Mouse (Mus musculus) CD4-positive helper T cell, adult 2 months (primary cell): Measurements from ENCODE around the gene Sugp2.

ENCODE experiments used
- DNase-seq: peaks from one replicate; pipeline ENCODE4 v3.0.0-alpha.2; 2012; ENCODE audit warnings: low read depth, missing footprints, low spot score

Gene Sugp2

DNA sequence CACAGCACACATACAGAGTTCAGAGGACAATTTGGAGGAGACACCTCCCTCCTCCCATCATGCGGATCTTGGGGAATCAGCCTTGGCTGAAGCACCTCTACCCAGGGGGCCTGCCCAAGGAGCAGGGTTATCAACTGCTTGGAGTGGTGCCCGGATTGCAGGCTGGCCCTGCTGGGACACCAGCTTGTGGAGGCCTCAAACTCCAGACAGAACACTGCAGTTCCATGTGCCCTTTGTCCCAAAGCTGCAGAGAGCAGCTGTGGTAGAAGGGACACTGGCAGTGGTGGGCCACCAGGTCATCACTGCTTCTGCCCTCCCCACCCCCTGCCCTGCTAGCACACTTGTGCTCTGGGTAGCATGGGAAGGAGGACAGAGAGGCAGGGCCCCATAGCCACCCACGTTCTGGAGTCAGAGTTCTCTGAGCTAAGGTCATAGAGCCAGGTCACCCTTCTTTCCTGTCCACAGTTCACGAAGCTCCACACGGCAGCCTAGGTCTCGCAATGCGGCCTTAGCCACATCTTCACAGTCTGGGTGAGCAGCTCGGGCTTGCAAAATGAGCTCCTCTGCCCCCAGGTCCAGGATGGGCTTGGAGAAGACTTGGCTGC, 13.7 kb upstream of the Sugp2 start:
- no peak for DNase-seq

DNA sequence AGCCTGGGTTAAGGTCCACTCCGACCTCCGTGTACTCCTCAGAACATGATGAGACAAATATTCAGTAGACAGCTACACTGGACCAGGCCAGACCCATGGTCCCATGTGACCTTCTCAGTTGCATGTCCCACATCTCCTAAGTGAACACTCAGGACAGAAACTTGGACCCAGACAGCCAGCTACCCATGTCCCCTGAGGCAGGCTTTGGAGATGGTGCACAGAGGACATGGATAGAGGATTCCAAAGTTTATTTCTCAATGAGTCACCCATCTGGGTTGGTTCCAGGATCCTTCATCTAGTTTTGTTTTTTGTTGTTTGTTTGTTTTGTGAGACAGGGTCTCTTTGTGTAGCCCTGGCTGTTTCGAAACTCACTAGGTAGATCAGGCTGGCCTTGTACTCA, 13.1 kb upstream of the Sugp2 start:
- DNase-seq = no peak

DNA sequence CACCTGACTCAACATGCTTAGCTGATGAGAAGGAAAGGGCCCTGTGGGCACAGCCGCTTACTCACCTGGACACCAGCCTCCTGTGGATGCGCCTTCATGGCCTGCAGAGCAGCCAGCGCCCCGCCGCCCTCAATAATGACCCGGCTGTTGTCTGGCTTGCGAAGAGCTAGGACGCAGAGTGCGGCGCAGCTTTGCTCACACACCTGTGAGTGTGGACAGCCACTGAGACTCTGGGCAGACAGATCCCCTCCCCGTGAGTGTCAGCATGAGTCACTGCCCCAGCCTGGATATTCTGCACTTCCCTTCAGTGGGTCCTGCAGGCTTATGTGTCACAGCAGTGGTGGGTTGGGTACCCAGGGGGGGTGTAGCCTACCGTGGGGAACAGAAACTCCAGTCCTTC, 12.0 kb upstream of the Sugp2 start:
- no peak for DNase-seq

DNA sequence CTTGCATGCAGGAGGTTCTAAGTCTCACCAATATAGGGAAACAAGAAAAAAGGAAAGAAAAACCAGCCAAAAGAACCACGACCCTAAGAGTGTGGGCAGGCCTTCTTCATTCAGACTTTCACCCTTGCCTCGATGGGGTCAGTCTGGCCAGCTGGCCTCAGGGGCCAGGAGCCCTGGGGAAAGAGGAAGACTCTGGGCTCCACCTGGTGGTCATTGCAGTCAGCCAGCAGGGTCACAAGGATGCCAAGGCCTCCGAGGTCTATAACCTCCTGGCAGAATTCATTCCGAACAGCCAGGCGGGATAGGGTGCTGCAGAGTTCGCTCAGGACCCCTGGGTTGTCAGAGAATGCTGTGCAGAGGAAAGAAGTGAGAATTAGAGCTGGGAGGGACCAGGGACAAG, 10.7 kb upstream of the Sugp2 start:
- DNase-seq = no peak

DNA sequence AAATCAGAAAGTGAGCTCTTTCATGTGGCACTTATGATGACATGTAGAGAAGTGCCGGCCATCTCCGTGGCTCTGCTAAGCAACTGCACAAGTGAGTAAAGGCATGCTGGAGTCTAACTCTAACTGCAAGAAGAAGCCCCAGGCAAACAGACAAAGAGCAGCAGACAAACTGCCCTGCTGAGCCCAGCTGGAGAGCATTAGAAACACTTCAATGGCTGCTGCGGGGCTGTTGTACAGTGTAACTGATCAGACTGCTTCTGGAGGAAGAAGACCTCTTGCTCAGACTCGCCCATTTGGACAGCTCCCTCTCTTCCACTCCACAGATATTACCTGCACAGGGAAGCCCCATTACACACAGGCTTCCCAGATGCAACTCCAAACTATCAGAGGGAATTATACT, 6.0 kb upstream of the Sugp2 start:
- DNase-seq = no peak

DNA sequence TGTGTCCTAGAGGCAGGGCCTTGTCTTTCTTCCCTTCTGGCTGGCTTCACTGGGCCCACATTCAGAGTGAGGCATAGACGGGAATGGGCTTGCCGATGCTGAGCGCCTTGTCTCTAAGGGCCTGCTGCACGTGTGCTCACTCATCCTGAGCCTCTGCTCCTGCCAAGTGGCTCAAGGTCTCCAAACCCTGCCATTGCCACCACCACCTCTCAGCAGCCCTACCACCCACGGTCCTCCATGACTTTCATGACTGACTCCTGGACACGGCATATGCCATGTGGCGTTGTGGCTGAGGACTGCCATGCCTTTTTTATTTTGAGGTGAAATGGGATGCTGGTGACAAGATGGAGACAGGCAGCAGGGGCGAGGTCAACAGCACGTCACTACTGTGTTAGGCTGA, 3.2 kb upstream of the Sugp2 start:
- DNase-seq = no peak

DNA sequence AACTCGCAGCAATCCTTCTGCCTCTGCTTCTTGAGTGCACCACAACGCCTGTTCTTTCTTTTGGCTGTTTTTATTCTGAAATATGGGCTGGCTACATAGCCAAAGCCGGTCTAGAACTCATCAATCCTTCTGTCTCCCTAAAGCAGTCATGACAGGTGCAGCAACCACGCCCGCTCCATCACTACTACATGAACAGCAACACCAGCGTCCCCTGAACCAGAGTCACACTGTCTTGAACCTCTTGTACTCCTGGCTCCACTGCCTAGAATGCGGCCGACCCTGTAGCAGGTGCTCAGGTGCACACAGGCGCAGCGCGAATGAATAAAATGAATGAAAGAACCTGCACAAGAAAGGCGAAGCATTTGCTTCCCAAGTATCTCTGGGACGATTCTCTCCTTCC, 420 bp upstream of the Sugp2 start:
- no peak for DNase-seq

DNA sequence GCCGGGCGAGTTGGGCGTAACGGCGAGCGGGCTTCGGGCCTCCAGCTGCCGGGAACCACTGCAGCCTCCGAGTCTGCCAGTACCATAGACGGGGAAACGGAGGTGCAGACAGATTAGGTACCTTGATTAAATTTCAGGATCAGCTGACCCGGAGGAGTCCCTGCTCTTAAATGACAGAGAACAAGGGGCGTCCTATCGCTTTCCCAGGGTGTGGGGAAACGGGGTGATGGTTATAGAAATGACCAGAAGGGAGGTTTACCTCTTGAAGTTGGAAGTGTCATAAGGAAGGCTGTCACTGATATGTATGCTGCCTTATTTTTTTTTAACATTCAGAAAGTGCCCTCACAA, 729 bp downstream of the Sugp2 start:
- no peak for DNase-seq

DNA sequence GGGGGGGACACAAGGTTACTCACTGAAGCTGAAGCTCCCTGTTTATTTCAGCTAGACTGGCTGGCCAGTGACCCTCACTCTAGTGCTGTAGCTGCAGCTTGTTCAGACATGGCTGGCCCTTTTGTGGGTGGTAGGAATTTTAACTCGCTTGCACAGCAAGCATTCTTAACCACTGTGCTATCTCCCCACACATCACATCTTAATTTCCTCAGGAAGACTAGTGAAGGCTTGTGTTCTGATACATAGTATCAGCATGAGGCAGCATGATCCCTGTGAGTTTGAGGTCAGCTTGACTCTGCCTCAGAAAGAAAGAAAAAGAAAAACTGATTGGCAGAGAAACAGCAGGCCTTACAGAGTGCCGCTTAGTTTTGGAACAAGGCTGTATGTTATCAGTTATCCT, 3.8 kb downstream of the Sugp2 start:
- DNase-seq = peak; percentile 30

DNA sequence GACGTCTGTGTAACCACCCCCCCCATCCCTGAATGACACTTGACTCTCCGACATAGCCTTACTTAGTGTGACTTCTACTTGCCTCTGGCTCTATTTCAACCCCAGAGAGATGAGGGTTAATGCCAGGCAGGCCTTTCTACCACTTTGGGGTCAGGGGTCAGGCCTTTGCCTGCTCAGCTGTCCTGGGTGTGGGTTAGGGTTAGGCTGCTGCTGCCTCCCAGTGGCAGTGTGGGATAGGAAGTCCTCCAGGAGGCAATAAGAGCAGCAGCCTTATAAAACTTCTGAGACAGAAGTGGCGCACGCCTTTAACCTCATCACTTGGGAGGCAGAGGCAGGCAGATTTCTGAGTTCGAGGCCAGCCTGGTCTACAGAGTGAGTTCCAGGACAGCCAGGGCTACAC, 6.6 kb downstream of the Sugp2 start:
- DNase-seq = no peak

DNA sequence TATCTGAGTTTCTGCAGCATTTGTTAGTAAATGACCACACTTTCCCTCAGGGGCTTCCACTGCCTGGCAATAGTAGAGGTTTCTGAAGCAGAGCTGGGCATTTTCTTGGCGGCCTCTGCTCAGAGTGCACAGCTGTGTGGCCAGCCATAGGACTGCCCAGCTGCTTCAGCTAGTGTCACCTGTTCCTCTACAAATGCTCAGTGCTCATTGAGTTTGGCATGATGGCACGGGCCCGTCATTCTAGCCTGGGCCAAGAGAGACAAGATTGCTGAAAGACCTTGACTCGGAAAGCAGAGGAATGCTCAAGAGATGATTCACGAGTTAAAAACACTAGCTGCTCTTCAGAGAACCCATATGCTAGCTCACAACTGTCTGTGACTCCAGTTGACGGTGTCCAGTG, 12.6 kb downstream of the Sugp2 start:
- DNase-seq = no peak

- DNase-seq = no peak
These were observed 13.8 kb downstream of the Sugp2 start for GRCm38 (mm10) chr8:70247841-70248240.

DNA sequence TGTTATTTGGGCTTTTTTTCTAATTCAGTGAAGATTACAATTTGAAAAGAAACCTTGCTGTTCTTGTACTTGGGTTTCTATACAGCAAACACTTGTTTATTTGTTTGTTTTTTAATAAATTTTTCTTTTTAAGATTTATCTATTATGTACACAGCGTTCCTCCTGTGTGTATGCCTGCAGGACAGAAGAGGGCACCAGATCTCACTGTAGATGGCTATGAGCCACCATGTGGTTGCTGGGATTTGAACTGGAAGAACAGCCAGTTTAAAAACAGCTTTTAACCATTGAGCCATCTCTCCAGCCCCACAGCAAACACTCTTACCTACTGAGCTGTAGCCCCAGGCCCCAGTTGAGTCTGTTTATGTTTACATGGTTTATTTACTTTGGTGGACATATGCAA, 20.6 kb downstream of the Sugp2 start:
- DNase-seq = no peak

- DNase-seq = no peak
These were observed 23.4 kb downstream of the Sugp2 start for GRCm38 (mm10) chr8:70257456-70257855.

DNA sequence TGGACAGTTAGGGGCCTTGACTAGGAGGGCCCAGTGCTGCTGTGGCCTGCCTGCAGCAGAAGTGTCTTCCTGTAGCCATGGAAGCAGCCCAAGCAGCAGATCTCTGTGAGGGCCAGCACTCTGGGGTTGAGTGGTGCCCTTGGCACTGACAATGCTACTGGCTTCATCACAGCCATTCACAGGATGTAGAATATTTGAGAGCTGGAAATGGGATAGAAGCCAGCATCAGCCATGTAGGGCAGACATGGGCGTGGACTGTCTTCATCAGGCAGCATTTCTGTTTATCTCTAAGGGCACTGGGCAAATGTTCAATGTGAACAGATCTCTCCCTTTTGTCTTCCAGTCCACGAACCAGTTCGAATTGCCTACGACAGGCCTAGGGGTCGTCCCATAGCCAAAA, 24.6 kb downstream of the Sugp2 start:
- no peak for DNase-seq

- DNase-seq = no peak
These were observed 25.0 kb downstream of the Sugp2 start for GRCm38 (mm10) chr8:70259043-70259442.

- no peak for DNase-seq
These were observed 33.6 kb downstream of the Sugp2 start for GRCm38 (mm10) chr8:70267674-70268073.

- DNase-seq = no peak
These were observed 34.3 kb downstream of the Sugp2 start for GRCm38 (mm10) chr8:70268311-70268710.

GRCm38 (mm10) chr8:70268799-70269565, 35.0 kb downstream of the Sugp2 start:
- DNase-seq = peak; percentile 13

GRCm38 (mm10) chr8:70272949-70273348, 38.9 kb downstream of the Sugp2 start:
- DNase-seq = peak; percentile 24

DNA sequence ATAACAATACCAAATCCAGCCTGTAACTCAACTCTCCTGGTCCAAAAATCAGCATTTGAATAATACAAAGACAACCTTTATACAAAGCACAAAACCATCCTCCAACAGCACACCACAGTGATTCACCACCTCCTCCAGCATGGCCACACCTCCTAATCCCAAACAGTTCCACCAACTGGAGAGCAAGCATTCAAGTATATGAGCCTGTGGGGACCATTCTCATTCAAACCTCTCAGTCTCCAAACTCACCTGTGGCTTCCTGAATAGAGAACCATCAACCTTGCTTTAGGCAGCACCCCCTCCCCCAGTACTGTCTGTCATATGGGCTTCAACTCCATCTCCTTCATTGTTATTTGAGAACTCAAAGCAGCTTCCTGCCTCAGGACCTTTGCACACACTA, 40.3 kb downstream of the Sugp2 start:
- no peak for DNase-seq

DNA sequence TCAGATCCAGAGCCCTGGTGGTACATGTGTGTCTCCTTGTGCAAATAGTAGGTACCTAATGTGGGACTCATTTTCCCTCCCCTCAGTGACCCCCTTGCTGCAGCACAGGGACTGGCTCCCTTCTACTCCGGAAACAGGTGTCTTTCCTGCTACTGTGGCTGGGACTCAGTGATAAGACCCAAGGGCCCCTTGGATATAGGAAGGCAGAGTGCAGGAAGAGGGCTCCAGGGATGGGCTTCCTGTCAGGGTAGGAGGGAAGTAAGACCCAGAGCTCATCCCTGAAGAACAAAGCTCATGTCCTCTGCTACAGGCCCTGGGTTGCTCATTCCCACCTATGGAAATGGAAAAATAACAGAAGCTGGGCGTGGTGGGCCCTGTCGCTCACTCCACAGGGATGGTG, 42.5 kb downstream of the Sugp2 start:
- no peak for DNase-seq

- no peak for DNase-seq
These were observed 44.1 kb downstream of the Sugp2 start for GRCm38 (mm10) chr8:70278175-70278574.

- DNase-seq = no peak
These were observed 45.2 kb downstream of the Sugp2 start for GRCm38 (mm10) chr8:70279266-70279665.
